Mouse (Mus musculus): ENCODE results near the gene Zranb3.

DNA sequence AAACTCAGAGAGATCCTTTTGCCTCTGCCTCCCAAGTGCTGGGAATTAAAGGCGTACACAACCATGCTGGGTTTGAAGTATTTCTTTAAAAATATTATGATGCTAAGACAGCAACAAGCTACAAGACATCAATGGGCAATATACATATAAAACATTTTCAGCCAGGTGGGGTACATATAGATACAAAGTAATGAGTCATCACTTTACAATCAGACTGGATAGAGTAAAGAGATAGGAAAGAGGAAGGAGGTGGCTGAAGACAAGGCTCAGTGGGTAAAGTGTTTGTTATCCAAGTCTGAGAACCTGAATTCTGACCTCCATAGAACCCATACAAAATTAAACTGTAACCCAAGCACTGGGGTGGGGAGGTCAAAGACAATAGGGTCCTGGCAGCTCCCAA, 4.5 kb downstream of the Zranb3 start:
- no peak for TF ChIP-seq CTCF (IDR thresholded peaks at IDR 0.05; ENCODE audit: control insufficient read depth, insufficient read depth, low read length)
- no peak for TF ChIP-seq POLR2A (IDR thresholded peaks at IDR 0.05; ENCODE audit: borderline replicate concordance, control insufficient read depth, low read depth, low read length)

All from bone marrow, adult 2 months (tissue).